Mouse (Mus musculus): Measurements from ENCODE around the gene Prpf40a.
A peak's percentile ranks its signal among the peaks of the same experiment; 100 is the strongest.

The Prpf40a gene

DNA sequence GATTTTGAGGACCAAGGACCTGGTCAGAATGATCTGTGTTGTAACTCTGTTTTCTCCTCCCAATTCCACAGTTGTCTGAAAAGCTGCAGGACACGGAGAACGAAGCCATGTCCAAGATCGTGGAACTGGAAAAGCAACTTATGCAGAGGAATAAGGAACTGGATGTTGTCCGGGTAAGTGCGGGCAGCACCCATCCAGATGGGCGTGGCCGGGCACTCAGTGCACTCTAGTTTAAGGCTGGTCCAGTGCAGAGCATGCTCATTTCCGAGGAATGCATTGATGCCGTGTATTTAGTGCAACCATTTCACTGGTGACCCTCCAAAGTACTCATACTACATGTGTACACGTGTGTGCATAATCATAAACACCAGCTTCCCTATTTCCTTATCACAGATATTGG lies 85.7 kb downstream of the Prpf40a start:
- DNase-seq (ENCODE audit: low spot score): no peak

DNA sequence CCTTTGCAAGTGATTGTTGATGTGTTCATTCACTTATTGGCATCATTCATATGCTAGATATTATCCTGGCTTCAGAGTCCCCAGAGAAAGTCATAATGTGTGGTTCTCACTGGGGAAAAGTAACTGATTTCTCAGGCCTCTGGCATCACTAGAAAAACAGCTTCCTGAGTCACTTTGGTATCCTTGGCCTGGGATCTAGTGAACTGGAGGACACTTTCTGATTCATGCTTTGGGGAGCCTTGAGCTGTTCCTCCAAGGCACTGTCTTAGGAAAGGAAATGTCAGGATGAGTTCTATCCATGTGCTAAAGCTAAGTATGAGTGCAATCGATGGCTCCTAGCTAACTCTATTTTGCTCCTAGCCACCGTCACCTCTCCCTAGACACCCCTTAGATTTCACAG lies 88.2 kb downstream of the Prpf40a start:
- no peak for DNase-seq (ENCODE audit: low spot score)

DNA sequence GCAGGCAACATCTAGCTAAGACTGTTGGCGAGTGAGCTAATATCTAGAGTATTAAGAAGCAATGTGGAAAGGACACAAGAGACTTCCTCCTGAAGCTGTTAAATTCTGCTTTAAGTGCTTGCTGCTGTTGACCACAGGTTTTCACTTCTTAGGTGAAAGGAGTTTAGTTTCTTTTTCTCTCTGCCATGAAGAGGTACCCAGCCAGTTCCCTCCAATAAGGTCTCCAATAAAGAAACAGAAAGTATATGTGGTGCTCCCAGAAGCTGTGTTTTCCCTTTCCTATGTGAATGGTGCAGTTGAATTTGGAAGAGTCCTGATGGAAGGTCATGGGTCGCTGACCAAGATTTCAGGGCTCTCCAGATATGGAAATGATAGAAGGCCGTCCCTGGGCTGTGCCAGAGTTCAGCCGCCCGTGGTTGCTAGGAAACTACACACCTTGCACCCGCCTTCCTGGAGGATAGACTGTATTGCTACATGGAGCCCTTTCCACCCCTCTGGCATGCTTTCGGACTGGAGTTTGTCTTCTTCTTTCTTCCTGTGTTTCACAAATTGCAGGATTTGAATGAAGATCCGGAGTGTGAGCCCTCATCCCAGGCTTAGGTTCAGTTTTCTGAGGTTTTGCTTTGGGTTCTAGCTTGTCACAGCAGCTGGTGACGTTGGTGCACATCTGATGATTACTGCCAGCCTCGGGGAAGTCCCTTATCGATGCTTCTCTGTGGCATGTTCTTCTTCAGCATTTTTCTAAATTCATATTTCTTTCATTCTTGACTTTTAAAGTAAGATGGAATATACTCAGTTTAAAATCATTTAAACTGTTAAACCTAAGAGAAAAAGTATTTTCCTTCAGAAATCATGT lies 89.0 kb downstream of the Prpf40a start:
- no peak for DNase-seq (ENCODE audit: low spot score)

DNA sequence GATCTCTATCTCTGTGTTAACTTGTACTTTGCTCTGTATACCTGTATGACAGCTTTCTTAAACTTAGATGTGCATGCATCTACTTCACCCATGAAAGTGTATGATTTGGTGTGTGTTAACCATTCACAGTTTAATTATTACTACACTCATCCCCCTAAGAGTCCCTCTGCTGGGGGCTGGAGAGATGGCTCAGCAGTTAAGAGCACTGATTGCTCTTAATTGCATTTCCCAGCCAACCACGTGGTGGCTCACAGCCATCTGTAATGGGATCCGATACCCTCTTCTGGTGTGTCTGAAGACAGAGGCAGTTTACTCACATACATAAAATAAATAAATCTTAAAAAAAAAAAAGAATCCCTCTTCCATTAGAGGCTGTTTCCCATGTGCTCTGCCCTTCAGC lies 91.0 kb downstream of the Prpf40a start:
- no peak for DNase-seq (ENCODE audit: low spot score)

DNA sequence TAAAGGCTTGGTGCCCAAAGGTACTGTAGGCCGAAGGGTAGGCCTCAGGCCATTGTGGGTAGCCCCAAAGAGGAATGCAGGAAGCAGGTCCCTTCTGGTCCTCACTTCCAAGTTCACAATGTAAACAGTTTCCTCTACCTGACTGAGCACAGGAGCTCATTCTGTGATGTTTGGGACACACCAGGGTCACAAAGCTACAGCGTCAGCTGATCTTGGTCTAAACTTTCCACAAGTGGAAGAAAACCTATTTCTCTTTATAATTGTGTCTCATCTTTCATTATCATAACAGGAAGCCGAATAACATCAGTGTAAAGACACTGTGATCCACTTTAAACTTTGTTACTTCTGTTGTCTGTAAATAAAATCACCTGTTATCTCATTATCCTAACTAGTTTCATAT lies 95.6 kb downstream of the Prpf40a start:
- no peak for DNase-seq (ENCODE audit: low spot score)

DNA sequence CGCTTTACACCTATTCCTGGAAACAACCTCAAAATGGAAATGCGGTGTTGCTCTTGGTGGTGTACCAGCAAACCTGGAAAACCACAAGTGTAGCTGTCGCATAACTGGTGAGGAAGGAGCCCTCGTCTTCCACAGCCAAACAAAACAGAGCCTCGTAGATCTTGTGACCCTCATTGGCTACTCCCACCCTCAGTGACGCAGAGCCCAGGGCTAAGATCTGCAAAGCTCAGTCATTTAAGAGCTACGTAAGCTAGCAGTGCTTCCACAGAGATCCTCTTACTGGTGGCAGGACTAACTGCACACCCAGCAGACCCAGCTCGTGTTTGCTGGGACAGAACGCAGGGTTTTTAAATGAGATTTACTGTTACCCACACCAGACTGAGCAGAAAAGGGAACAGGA lies 96.1 kb downstream of the Prpf40a start:
- no peak for DNase-seq (ENCODE audit: low spot score)

DNA sequence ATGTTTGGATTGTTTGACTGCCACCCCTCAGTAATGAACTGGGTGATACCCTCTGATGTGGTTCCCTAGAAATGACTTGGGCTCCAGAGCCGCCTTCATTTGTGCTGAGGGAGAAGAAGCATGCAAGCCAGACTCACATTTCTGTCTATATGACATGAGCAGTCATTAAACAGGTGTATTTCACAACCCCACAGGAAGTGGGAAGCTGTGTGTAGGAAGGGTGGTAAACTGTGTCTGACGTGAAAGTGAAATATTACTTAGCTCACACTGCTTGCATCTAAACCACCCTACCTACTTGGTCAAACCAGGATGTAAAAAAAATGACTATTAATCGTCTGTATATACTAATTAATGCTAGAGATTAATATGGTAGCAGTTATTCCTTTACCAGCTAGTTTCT lies 102.3 kb downstream of the Prpf40a start:
- DNase-seq (ENCODE audit: low spot score): no peak

DNA sequence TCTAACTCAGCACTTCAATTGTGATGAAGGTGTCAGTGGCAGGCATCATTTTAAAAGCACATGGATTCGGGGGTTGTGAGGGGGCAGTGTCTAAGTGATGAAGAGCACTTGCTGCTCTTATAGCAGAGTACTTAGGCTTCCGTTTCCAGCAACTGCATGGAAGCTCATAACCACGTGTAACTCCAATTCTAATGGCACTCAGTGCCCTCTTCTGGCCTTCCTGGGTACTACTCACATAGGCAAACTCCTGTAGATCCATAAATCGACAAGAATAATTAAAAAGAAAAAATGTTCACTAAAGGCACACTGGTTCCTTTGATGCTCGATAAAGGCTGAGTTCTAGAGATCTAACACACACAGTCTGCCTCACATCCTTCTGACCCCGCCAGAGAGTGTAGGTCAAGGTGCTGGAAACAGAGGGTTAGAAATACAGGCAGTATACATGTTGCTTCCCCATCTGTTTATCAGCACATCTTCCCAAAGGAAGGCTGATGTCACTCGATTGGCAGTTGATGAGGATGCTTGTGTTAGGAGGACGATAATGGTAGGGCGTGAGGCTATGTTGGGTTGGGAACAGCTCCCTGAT lies 105.4 kb downstream of the Prpf40a start:
- peak; percentile 36 for DNase-seq (ENCODE audit: low spot score)
